Mouse (Mus musculus) hindbrain, embryonic 11.5 days (tissue): ENCODE measurements around the gene Dusp16. TPM values are rescaled to one million over a fixed set of nuclear protein-coding genes. Genes with fewer than 3 reads are reported as not detected.

Source experiments
- ATAC-seq: fragments of 200-750 bp; cut with Nextera tagmentation; 2 replicates; pipeline ENCODE4 v1.8.0; 2017; ENCODE audit warnings: mild to moderate bottlenecking, moderate TSS enrichment, moderate library complexity; ENCODE audit not compliant: low FRiP score
- DNase-seq: peaks from one replicate; pipeline ENCODE4 v3.0.0-alpha.2; 2015; ENCODE audit warnings: low spot score
- H3K27ac ChIP-seq: fragments of 300-500 bp; sonication (generic); 2 replicates; pipeline ENCODE4 v1.5.1; 2014; ENCODE audit warnings: mild to moderate bottlenecking, low read depth, low read length
- H3K27me3 ChIP-seq: fragments of 300-500 bp; sonication (generic); 2 replicates; pipeline ENCODE4 v1.6.1; 2014; ENCODE audit warnings: mild to moderate bottlenecking, low read length, moderate library complexity, mixed read lengths; ENCODE audit not compliant: control insufficient read depth, insufficient read depth
- H3K36me3 ChIP-seq: fragments of 300-500 bp; sonication (generic); 2 replicates; pipeline ENCODE4 v1.6.1; 2014; ENCODE audit warnings: mild to moderate bottlenecking, low read length, moderate library complexity, mixed read lengths; ENCODE audit not compliant: control insufficient read depth, insufficient read depth
- H3K4me1 ChIP-seq: fragments of 300-500 bp; sonication (generic); replicated peaks from 2 replicates; pipeline ENCODE4 v1.6.1; 2014; ENCODE audit warnings: low read length, mixed read lengths; ENCODE audit not compliant: control insufficient read depth, insufficient read depth
- H3K4me2 ChIP-seq: fragments of 300-500 bp; sonication (generic); replicated peaks from 2 replicates; pipeline ENCODE4 v1.6.1; 2014; ENCODE audit warnings: mild to moderate bottlenecking, low read depth, low read length
- H3K4me3 ChIP-seq: fragments of 300-500 bp; sonication (generic); 2 replicates; pipeline ENCODE4 v1.5.1; 2014; ENCODE audit warnings: low read depth, low read length
- H3K9ac ChIP-seq: fragments of 300-500 bp; sonication (generic); 2 replicates; pipeline ENCODE4 v1.6.1; 2014; ENCODE audit warnings: low read depth, low read length
- H3K9me3 ChIP-seq: fragments of 300-500 bp; sonication (generic); 2 replicates; pipeline ENCODE4 v1.6.1; 2016; ENCODE audit warnings: low read length; ENCODE audit not compliant: control insufficient read depth
- WGBS: fragments of 180-500 bp; shearing (Covaris S2); extraction: QIAGEN DNeasy Blood & Tissue Kit; methylation state at CpG from one replicate; pipeline ENCODE4 v1.1.7; 2014; 5-methylcytosine and 5-hydroxymethylcytosine counted together
- polyA plus RNA-seq: library from polyadenylated mRNA; unstranded; fragments of >200 nt; fragmentation: Nextera tagmentation; extraction: Ambion mirVana; gene quantifications from 2 replicates; pipeline ENCODE4 v1.2.1, GENCODE M21; 2014

Gene Dusp16
- polyA plus RNA-seq, 1 experiment from 2014 or later, result 13.0 TPM

DNA sequence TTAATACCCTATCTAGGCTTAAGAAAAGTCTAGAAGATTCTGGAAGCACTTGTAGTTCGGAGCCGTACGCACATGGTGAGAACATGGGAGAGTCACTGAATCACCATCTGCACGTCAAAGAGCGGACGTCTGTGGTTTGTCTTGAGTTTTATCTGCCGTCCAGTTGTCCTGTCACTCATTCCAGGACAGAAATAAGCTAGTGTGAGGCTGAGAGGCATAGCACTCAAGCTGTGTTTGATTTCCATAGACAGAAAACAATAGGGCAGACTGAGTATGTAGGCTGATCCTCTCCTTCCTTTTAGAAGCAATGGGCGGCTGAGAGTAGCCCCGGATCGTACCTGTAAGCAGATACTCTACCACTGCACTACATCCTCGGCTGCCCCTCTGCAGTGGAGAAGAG lies 38.6 kb downstream of the Dusp16 start:
- ATAC-seq (no peak), DNase-seq (no peak)
- Histone ChIP-seq H3K4me2 (no peak overlapping the region), H3K27me3 (no peaks in the 10 kb centered on the region), H3K4me3 (no peak overlapping the region), H3K27ac (no peak overlapping the region), H3K4me1 (no peaks in the 10 kb centered on the region), H3K9me3 (no peaks in the 10 kb centered on the region), H3K36me3 (no peaks in the 10 kb centered on the region), H3K9ac (no peak overlapping the region)
- 94% methylated on average over 11 of the region's 11 CpGs for WGBS

- ATAC-seq, result no peak
- 95% methylated on average over 4 of the region's 4 CpGs for WGBS
Observed at GRCm38 (mm10) chr6:134753412-134753811, 39.0 kb downstream of the Dusp16 start.

GRCm38 (mm10) chr6:134751883-134752647 lies 40.4 kb downstream of the Dusp16 start:
- DNase-seq, result no peak
- Histone ChIP-seq H3K4me1 (no peaks in the 10 kb centered on the region), H3K4me2 (no peak overlapping the region), H3K36me3 (no peaks in the 10 kb centered on the region), H3K27ac (no peak overlapping the region), H3K4me3 (no peak overlapping the region), H3K27me3 (no peaks in the 10 kb centered on the region), H3K9ac (no peak overlapping the region), H3K9me3 (no peaks in the 10 kb centered on the region)
- ATAC-seq, result no peak
- 88% methylated on average over 5 of the region's 5 CpGs for WGBS

More at GRCm38 (mm10) chr6:134753412-134753811, 39.0 kb downstream of the Dusp16 start:
- no peak overlapping the region for H3K4me3 ChIP-seq
- H3K9ac ChIP-seq, result no peak overlapping the region
- H3K27me3 ChIP-seq, result no peaks in the 10 kb centered on the region
- no peaks in the 10 kb centered on the region for H3K36me3 ChIP-seq
- no peaks in the 10 kb centered on the region for H3K9me3 ChIP-seq
- no peak overlapping the region for H3K4me2 ChIP-seq
- DNase-seq, result no peak
- H3K4me1 ChIP-seq, result no peaks in the 10 kb centered on the region
- no peak overlapping the region for H3K27ac ChIP-seq

GRCm38 (mm10) chr6:134751087-134751486 lies 41.3 kb downstream of the Dusp16 start:
- H3K4me2 ChIP-seq, result no peak overlapping the region
- 93% methylated on average over 4 of the region's 4 CpGs for WGBS
- no peak overlapping the region for H3K9ac ChIP-seq
- H3K4me3 ChIP-seq, result no peak overlapping the region
- no peak for DNase-seq
- no peak for ATAC-seq
- H3K9me3 ChIP-seq, result no peaks in the 10 kb centered on the region
- no peak overlapping the region for H3K27ac ChIP-seq
- H3K36me3 ChIP-seq, result no peaks in the 10 kb centered on the region
- H3K27me3 ChIP-seq, result no peaks in the 10 kb centered on the region
- H3K4me1 ChIP-seq, result no peaks in the 10 kb centered on the region

- Histone ChIP-seq H3K27ac (no peak overlapping the region), H3K27me3 (no peaks in the 10 kb centered on the region), H3K4me3 (no peak overlapping the region), H3K4me2 (no peak overlapping the region), H3K4me1 (no peaks in the 10 kb centered on the region), H3K9ac (no peak overlapping the region), H3K36me3 (no peaks in the 10 kb centered on the region), H3K9me3 (no peaks in the 10 kb centered on the region)
- DNase-seq, result no peak
- ATAC-seq, result no peak
- WGBS, result 93% methylated on average over 3 of the region's 3 CpGs
Observed at GRCm38 (mm10) chr6:134748126-134748525, 44.3 kb downstream of the Dusp16 start.

DNA sequence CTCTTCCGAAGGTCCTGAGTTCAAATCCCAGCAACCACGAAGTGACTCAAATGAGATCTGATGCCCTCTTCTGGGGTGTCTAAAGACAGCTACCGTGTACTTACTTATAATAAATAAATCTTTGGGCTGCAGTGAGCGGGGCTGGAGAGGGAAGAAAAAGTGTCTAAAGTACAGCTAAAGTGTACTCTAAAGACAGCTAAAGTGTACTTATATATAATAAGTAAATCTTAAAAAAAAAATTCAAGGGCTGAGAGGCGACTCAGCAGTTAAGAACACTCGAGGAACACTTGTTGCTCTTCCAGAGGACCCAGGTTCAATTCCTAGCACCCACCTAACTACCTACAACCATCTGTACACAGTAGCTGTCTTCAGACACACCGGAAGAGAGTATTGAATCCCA lies 46.5 kb downstream of the Dusp16 start:
- ATAC-seq, result no peak
- Histone ChIP-seq H3K27me3 (no peaks in the 10 kb centered on the region), H3K9ac (no peak overlapping the region), H3K4me2 (no peak overlapping the region), H3K4me1 (no peaks in the 10 kb centered on the region), H3K9me3 (no peaks in the 10 kb centered on the region), H3K36me3 (no peaks in the 10 kb centered on the region), H3K4me3 (no peak overlapping the region), H3K27ac (no peak overlapping the region)
- WGBS, result 93% methylated on average over 7 of the region's 7 CpGs
- DNase-seq, result no peak

- DNase-seq (no peak), ATAC-seq (no peak)
- H3K9ac ChIP-seq, result no peak overlapping the region
- no peaks in the 10 kb centered on the region for H3K9me3 ChIP-seq
- H3K27ac ChIP-seq, result no peak overlapping the region
- no peak overlapping the region for H3K4me3 ChIP-seq
- no peaks in the 10 kb centered on the region for H3K27me3 ChIP-seq
- H3K36me3 ChIP-seq, result 0 out of 2 replicates have a peak, but pooled peaks cover 3% of the 10 kb centered on the region
- H3K4me2 ChIP-seq, result no peak overlapping the region
- no peaks in the 10 kb centered on the region for H3K4me1 ChIP-seq
Observed at GRCm38 (mm10) chr6:134743568-134743967, 48.9 kb downstream of the Dusp16 start.

GRCm38 (mm10) chr6:134736853-134737252 lies 55.6 kb downstream of the Dusp16 start:
- Histone ChIP-seq H3K9me3 (no peaks in the 10 kb centered on the region), H3K9ac (no peak overlapping the region), H3K27ac (no peak overlapping the region), H3K4me2 (no peak overlapping the region), H3K36me3 (0 out of 2 replicates have a peak, but pooled peaks cover 3% of the 10 kb centered on the region), H3K27me3 (no peaks in the 10 kb centered on the region), H3K4me1 (no peaks in the 10 kb centered on the region), H3K4me3 (no peak overlapping the region)
- 94% methylated on average over 3 of the region's 3 CpGs for WGBS
- no peak for ATAC-seq
- DNase-seq, result no peak

GRCm38 (mm10) chr6:134733800-134734221 lies 58.6 kb downstream of the Dusp16 start:
- H3K4me1 ChIP-seq, result no peaks in the 10 kb centered on the region
- no peak overlapping the region for H3K4me2 ChIP-seq
- no peaks in the 10 kb centered on the region for H3K9me3 ChIP-seq
- H3K36me3 ChIP-seq, result 0 out of 2 replicates have a peak, but pooled peaks cover under 1% of the 10 kb centered on the region
- 72% methylated on average over 5 of the region's 5 CpGs for WGBS
- H3K4me3 ChIP-seq, result no peak overlapping the region
- no peaks in the 10 kb centered on the region for H3K27me3 ChIP-seq
- DNase-seq, result no peak
- no peak for ATAC-seq
- no peak overlapping the region for H3K27ac ChIP-seq
- H3K9ac ChIP-seq, result no peak overlapping the region
